Mouse (Mus musculus): ENCODE data around the gene Zscan21. TPM values are rescaled to one million over a fixed set of nuclear protein-coding genes. Genes with fewer than 3 reads are reported as not detected.

Zscan21 gene
- polyA plus RNA-seq (2015; fragmentation: Nextera tagmentation; extraction: Ambion mirVana), result 102 and 113 TPM in 2 replicates

GRCm38 (mm10) chr5:138116255-138117198 lies at the start of gene Zscan21:
Gene Zscan21 (plus strand): TSS chr5:138116903.
- H3K27me3 ChIP-seq, result no peaks in the 10 kb centered on the region
- H3K4me3 ChIP-seq, result peak within 1 kb of the TSS; percentile 63
- no peaks in the 10 kb centered on the region for H3K9me3 ChIP-seq
- ATAC-seq (ENCODE audit: low FRiP score), result peak; percentile 97
- peaks cover 24% of the 10 kb centered on the region for H3K4me1 ChIP-seq (replicated peaks)
- H3K4me2 ChIP-seq, result peak within 1 kb of the TSS; percentile 70
- H3K36me3 ChIP-seq, result peaks cover 16% of the 10 kb centered on the region
- WGBS, result 8% methylated on average over 38 of the region's 38 CpGs
- peak within 1 kb of the TSS; percentile 82 for H3K9ac ChIP-seq
- peak within 1 kb of the TSS; percentile 95 for H3K27ac ChIP-seq

- ATAC-seq (ENCODE audit: low FRiP score), result no peak
- no peaks in the 10 kb centered on the region for H3K9me3 ChIP-seq
- 93% methylated on average over 4 of the region's 4 CpGs for WGBS
- no peaks in the 10 kb centered on the region; the same call in 1 of the 2 replicates for H3K27me3 ChIP-seq
- no peaks in the 10 kb centered on the region for H3K4me1 ChIP-seq (replicated peaks)
- H3K4me3 ChIP-seq, result no peak overlapping the region
- no peak overlapping the region for H3K4me2 ChIP-seq
- H3K36me3 ChIP-seq, result no peaks in the 10 kb centered on the region
- H3K27ac ChIP-seq, result no peak overlapping the region
- H3K9ac ChIP-seq, result no peak overlapping the region
Observed at GRCm38 (mm10) chr5:138073803-138074202, 42.9 kb upstream of the Zscan21 start.

DNA sequence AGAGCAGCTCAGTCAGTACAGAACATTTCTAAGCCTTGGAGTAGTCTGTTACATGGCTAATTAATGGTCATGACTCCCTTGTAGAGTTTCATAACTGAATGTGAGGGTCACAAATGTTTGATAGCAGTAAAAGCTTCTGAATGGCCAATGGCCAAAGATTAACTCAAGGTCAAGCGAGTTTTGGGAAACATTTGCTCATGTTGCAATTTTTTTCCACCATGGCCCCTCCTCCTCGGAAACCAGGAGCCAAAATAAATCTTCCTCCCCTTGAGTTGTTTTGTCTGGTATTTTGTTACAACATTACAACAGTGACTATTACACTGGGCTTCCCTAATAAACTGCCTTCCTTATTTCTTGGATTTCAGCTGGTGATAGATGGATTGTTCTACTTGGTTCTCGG lies 41.0 kb upstream of the Zscan21 start:
- Histone ChIP-seq H3K27me3 (no peaks in the 10 kb centered on the region; the same call in 1 of the 2 replicates), H3K4me3 (no peak overlapping the region), H3K36me3 (no peaks in the 10 kb centered on the region), H3K9ac (no peak overlapping the region), H3K4me2 (no peak overlapping the region), H3K4me1 (replicated peaks) (no peaks in the 10 kb centered on the region), H3K27ac (no peak overlapping the region), H3K9me3 (no peaks in the 10 kb centered on the region)
- ATAC-seq (ENCODE audit: low FRiP score), result no peak
- WGBS, result 78% methylated on average over 3 of the region's 3 CpGs

GRCm38 (mm10) chr5:138076148-138076547 lies 40.6 kb upstream of the Zscan21 start:
- no peaks in the 10 kb centered on the region for H3K4me1 ChIP-seq (replicated peaks)
- H3K27me3 ChIP-seq, result no peaks in the 10 kb centered on the region; the same call in 1 of the 2 replicates
- no peak overlapping the region for H3K4me2 ChIP-seq
- H3K27ac ChIP-seq, result no peak overlapping the region
- no peaks in the 10 kb centered on the region for H3K9me3 ChIP-seq
- no peaks in the 10 kb centered on the region for H3K36me3 ChIP-seq
- H3K4me3 ChIP-seq, result no peak overlapping the region
- no peak overlapping the region for H3K9ac ChIP-seq
- WGBS, result 56% methylated on average over 2 of the region's 2 CpGs
- no peak for ATAC-seq (ENCODE audit: low FRiP score)

DNA sequence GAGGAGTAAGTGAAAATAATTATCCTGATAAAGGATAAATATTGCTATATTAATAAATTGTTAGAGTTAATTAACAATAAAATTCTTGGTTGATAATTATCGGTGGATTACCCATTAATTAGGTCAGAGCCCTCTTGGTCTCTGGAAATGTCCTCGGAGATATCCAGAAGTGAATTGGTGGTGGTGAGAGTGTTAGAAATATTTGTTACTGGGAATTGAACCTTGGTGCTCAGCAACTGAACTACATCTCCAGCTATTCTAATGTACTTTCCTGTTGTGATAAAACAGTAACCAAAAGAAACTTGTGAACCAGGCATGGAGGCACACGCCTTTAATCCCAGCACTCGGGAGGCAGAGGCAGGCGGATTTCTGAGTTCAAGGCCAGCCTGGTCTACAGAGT lies 36.2 kb upstream of the Zscan21 start:
- no peaks in the 10 kb centered on the region for H3K4me1 ChIP-seq (replicated peaks)
- H3K27ac ChIP-seq, result no peak overlapping the region
- no peak overlapping the region for H3K9ac ChIP-seq
- WGBS, result 88% methylated on average over 5 of the region's 5 CpGs
- no peak for ATAC-seq (ENCODE audit: low FRiP score)
- no peaks in the 10 kb centered on the region; the same call in 1 of the 2 replicates for H3K27me3 ChIP-seq
- H3K4me3 ChIP-seq, result no peak overlapping the region
- H3K4me2 ChIP-seq, result no peak overlapping the region
- no peaks in the 10 kb centered on the region for H3K9me3 ChIP-seq
- no peaks in the 10 kb centered on the region for H3K36me3 ChIP-seq

DNA sequence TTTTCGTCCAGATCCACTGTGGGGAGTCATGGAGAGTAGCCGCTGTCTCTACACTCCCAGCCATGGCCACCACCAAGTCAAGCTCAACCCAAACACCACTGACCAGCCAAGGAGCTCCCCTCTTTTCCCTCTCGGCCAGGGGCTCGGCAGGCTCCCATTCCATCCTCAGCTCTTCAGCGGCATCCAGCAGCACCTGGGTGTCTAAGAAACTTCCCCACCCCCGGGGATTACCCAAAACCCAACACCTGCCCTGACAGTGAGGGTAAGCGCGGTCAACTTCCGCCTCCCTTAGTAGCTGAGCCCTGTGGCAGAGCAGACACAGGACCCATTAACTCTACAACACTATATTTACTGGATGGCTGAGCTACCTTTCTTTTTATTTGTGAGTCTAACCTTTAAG lies 35.3 kb upstream of the Zscan21 start:
- Histone ChIP-seq H3K27me3 (no peaks in the 10 kb centered on the region; the same call in 1 of the 2 replicates), H3K9me3 (no peaks in the 10 kb centered on the region), H3K27ac (no peak overlapping the region), H3K4me2 (no peak overlapping the region), H3K9ac (no peak overlapping the region), H3K36me3 (no peaks in the 10 kb centered on the region), H3K4me3 (no peak overlapping the region), H3K4me1 (replicated peaks) (peaks cover 5% of the 10 kb centered on the region)
- WGBS, result 83% methylated on average over 9 of the region's 9 CpGs
- ATAC-seq (ENCODE audit: low FRiP score), result no peak

DNA sequence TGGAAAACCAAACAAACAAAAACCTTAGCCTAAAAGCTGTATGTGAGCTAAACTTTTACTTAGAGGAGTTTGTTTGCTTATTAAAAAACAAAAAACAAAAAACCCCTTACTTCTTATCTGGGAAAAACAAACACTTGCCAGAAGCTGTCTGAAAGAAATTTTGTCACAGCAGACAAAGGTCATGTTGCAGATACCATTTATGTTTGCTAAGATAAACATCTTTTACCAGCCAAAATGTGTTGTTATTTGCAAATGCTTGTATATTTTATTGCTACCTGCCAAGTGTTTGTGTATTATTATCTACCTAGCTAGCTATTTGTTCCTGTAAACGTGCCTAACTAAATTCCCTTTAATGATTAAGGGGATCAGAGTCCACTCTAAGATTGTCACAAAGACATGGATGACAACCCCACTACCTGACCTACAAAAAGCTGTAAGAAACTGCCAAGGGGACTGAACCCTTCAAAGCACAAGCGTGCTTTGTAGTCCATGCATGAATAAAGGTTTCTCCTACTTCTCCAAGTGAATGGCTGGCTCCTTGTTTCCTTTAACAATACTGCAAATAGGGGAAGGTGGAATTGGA lies 33.3 kb upstream of the Zscan21 start:
- Histone ChIP-seq H3K4me2 (no peak overlapping the region), H3K36me3 (peaks cover 7% of the 10 kb centered on the region; the same call in 1 of the 2 replicates), H3K4me3 (no peak overlapping the region), H3K9me3 (no peaks in the 10 kb centered on the region), H3K27me3 (no peaks in the 10 kb centered on the region; the same call in 1 of the 2 replicates), H3K9ac (no peak overlapping the region), H3K4me1 (replicated peaks) (peaks cover 24% of the 10 kb centered on the region), H3K27ac (no peak overlapping the region)
- WGBS, result 74% methylated on average over 2 of the region's 2 CpGs
- no peak for ATAC-seq (ENCODE audit: low FRiP score)

DNA sequence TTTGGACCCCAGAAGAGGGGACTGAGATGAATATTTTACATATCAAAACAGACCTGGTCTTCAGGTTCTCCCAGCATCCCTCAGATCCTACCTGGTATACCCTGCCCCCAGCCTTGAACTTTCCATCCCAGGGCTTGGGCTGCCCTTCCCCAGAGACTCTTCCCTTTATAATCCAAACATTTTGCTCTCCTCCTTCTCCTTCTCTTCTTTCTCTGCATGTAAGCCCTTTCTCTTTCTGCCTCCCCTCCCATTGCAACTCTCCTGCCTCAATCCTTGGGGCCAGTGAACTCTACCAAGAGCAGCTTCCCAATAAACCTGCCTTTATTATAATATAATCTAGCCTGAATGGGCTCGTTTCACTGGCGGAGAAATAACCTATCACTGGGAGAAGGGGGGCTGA lies 32.8 kb upstream of the Zscan21 start:
- H3K27ac ChIP-seq, result no peak overlapping the region

DNA sequence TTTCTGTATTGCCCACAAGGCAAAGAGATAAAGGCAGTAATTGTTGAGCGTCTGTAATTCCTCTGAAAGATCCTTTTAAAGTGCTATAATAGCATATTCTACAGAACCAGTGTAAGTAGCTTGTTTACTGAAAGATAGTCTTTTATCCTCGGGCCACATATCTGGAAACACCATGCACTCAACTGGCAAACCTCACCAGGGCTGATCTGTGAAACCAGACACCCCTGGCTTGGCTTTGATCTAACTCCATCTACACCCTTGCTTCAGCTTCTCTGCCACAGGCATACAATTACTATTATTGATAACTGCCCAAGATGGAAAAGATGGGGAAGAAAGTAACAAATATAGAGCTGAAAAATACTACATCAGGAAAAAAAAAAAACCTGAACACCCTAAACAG lies 32.2 kb upstream of the Zscan21 start:
- H3K4me1 ChIP-seq (replicated peaks), result peaks cover 35% of the 10 kb centered on the region
- peak overlapping the region; percentile 92 for H3K4me3 ChIP-seq
- H3K9ac ChIP-seq, result no peak overlapping the region
- peaks cover 13% of the 10 kb centered on the region; the same call in 1 of the 2 replicates for H3K36me3 ChIP-seq
- WGBS, result 72% methylated on average over 2 of the region's 2 CpGs
- peak overlapping the region; percentile 80 for H3K4me2 ChIP-seq
- no peak overlapping the region for H3K27ac ChIP-seq
- no peaks in the 10 kb centered on the region for H3K9me3 ChIP-seq
- peak; percentile 19 for ATAC-seq (ENCODE audit: low FRiP score)
- H3K27me3 ChIP-seq, result no peaks in the 10 kb centered on the region

More for the DNA sequence above, 32.8 kb upstream of the Zscan21 start:
- H3K4me1 ChIP-seq (replicated peaks), result peaks cover 30% of the 10 kb centered on the region
- H3K36me3 ChIP-seq, result peaks cover 8% of the 10 kb centered on the region; the same call in 1 of the 2 replicates
- WGBS, result 97% methylated on average over 2 of the region's 2 CpGs
- no peak overlapping the region for H3K4me3 ChIP-seq
- H3K9me3 ChIP-seq, result no peaks in the 10 kb centered on the region
- no peak overlapping the region for H3K9ac ChIP-seq
- H3K4me2 ChIP-seq, result no peak overlapping the region
- no peaks in the 10 kb centered on the region for H3K27me3 ChIP-seq
- ATAC-seq (ENCODE audit: low FRiP score), result no peak

DNA sequence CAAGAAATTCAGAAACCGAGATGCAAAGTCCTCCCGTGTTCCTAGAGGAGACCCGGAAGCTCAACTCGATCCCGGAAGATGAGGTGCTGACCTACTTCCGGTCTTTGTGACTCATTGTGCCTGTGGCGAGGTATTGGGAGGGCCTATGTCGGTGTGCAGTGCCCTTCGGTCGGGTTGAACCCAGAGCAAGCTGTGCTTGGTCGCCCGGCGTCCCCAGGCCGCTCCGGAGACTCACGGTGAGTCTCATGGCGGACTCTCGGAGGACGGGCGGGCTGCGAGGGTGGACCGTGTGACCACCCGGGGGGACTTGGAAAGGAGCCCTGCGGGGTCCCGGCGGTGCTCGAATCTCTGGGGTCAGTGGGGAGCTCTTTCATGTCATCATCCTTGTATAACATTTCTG lies 31.7 kb upstream of the Zscan21 start, which contains the start of gene Zkscan1:
Gene Zkscan1 (plus strand): TSS at position 89 of the 400 bp plus-strand sequence.
- Histone ChIP-seq H3K4me2 (peak within 1 kb of the TSS; percentile 80), H3K27ac (peak within 1 kb of the TSS; percentile 95), H3K27me3 (no peaks in the 10 kb centered on the region), H3K36me3 (peaks cover 13% of the 10 kb centered on the region; the same call in 1 of the 2 replicates), H3K4me3 (peak within 1 kb of the TSS; percentile 92), H3K9me3 (no peaks in the 10 kb centered on the region), H3K9ac (peak within 1 kb of the TSS; percentile 97), H3K4me1 (replicated peaks) (peaks cover 36% of the 10 kb centered on the region)
- ATAC-seq (ENCODE audit: low FRiP score), result peak; percentile 95
- WGBS, result under 1% methylated on average over 27 of the region's 27 CpGs

GRCm38 (mm10) chr5:138085421-138085911 lies 31.2 kb upstream of the Zscan21 start:
- no peaks in the 10 kb centered on the region for H3K27me3 ChIP-seq
- no peak for ATAC-seq (ENCODE audit: low FRiP score)
- WGBS, result 0% methylated on average over 18 of the region's 18 CpGs

GRCm38 (mm10) chr5:138086842-138087241 lies 29.9 kb upstream of the Zscan21 start:
- H3K9ac ChIP-seq, result peak overlapping the region; percentile 58; the same call in 1 of the 2 replicates
- ATAC-seq (ENCODE audit: low FRiP score), result no peak
- peak overlapping the region; percentile 92 for H3K4me3 ChIP-seq
- H3K4me2 ChIP-seq, result peak overlapping the region; percentile 80
- H3K36me3 ChIP-seq, result peaks cover 13% of the 10 kb centered on the region; the same call in 1 of the 2 replicates
- H3K4me1 ChIP-seq (replicated peaks), result peaks cover 36% of the 10 kb centered on the region
- no peak overlapping the region for H3K27ac ChIP-seq
- 83% methylated on average over 3 of the region's 3 CpGs for WGBS
- no peaks in the 10 kb centered on the region for H3K9me3 ChIP-seq
- H3K27me3 ChIP-seq, result no peaks in the 10 kb centered on the region

More at GRCm38 (mm10) chr5:138085421-138085911, 31.2 kb upstream of the Zscan21 start:
- Histone ChIP-seq H3K4me2 (peak overlapping the region; percentile 80), H3K4me1 (replicated peaks) (peaks cover 36% of the 10 kb centered on the region), H3K36me3 (peaks cover 13% of the 10 kb centered on the region; the same call in 1 of the 2 replicates), H3K4me3 (peak overlapping the region; percentile 92), H3K9ac (peak overlapping the region; percentile 97), H3K27ac (peak overlapping the region; percentile 95), H3K9me3 (no peaks in the 10 kb centered on the region)

Data from hindbrain, embryonic 13.5 days (tissue).